Mouse (Mus musculus) megakaryocyte-erythroid progenitor cell, adult 5-6 weeks (primary cell): ENCODE data around the gene Sp8. TPM values are rescaled to one million over a fixed set of nuclear protein-coding genes. Genes with fewer than 3 reads are reported as not detected.

Source experiments
- ATAC-seq: replicated peaks from 2 replicates; pipeline ENCODE4 v1.8.0; 2016; ENCODE audit warnings: mild to moderate bottlenecking, inconsistent platforms; ENCODE audit not compliant: severe bottlenecking, poor library complexity, low FRiP score, low TSS enrichment
- total RNA-seq, 2 experiments: library from RNA; stranded (forward) in 1 of 2; stranded (reverse) in 1 of 2; fragments of 200-1000, 215-1000 nt in 1 of 2; fragments of >200 nt in 1 of 2; fragmentation: Nextera tagmentation in 1 of 2; gene quantifications; 2 replicates each; pipeline ENCODE4 v1.2.3; 2014 to 2017

The Sp8 gene
- total RNA-seq, 2 experiments from 2014 or later: not detected

- ATAC-seq: no peak
Observed at GRCm38 (mm10) chr12:118847861-118848495, 1.8 kb downstream of the Sp8 start.

GRCm38 (mm10) chr12:118848496-118849202, 2.5 kb downstream of the Sp8 start:
- no peak for ATAC-seq

- ATAC-seq: no peak
Observed at GRCm38 (mm10) chr12:118849203-118849861, 3.2 kb downstream of the Sp8 start.

- ATAC-seq: no peak
Observed at GRCm38 (mm10) chr12:118849996-118850395, 3.9 kb downstream of the Sp8 start.

GRCm38 (mm10) chr12:118850851-118851410, 4.8 kb downstream of the Sp8 start:
- no peak for ATAC-seq

GRCm38 (mm10) chr12:118853331-118853730, 7.2 kb downstream of the Sp8 start:
- no peak for ATAC-seq

GRCm38 (mm10) chr12:118854401-118854800, 8.3 kb downstream of the Sp8 start:
- ATAC-seq: no peak

- peak; percentile 99 for ATAC-seq
Observed at GRCm38 (mm10) chr12:118854831-118855453, 8.8 kb downstream of the Sp8 start.

GRCm38 (mm10) chr12:118856151-118856550, 10.0 kb downstream of the Sp8 start:
- no peak for ATAC-seq

- no peak for ATAC-seq
Observed at GRCm38 (mm10) chr12:118872673-118873072, 26.5 kb downstream of the Sp8 start.

GRCm38 (mm10) chr12:118882790-118883189, 36.7 kb downstream of the Sp8 start:
- no peak for ATAC-seq

- ATAC-seq: no peak
Observed at GRCm38 (mm10) chr12:118887964-118888363, 41.8 kb downstream of the Sp8 start.

Other genes starting within 250 kb of the Sp8 start
- gene Abcb5, start 120.1 kb downstream of the Sp8 start, total RNA-seq (2014; fragmentation: Nextera tagmentation): not detected in 2 replicates
- gene Abcb5, start 120.1 kb downstream of the Sp8 start, total RNA-seq (2017): not detected in 2 replicates